Mouse (Mus musculus): ENCODE results near the gene Jtb.

Jtb gene

GRCm38 (mm10) chr3:90224331-90224730 is 7.1 kb upstream of the Jtb start:
- DNase-seq = no peak

DNA sequence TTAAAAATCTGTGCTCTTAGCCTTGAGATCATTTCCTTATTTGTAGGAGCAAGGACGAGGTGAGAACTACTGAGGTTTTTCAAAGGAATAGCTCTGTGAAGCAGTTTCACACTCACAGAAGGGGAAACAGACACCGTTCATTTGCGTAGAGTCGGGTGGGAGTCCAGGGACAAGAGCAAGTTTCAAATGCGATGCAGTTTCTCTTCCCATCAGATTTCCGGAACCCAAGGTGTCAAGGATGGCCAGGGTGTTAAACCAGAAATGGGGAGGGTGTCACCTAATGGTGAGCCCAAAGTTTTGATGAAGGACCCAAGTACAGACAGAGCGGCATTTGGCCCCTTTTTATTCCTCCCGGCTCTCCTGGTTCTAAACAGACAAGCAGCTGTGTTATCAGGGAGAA is 322 bp upstream of the Jtb start:
- no peak for DNase-seq

- no peak for DNase-seq
These were observed 9.9 kb downstream of the Jtb start for GRCm38 (mm10) chr3:90241251-90241650.

DNA sequence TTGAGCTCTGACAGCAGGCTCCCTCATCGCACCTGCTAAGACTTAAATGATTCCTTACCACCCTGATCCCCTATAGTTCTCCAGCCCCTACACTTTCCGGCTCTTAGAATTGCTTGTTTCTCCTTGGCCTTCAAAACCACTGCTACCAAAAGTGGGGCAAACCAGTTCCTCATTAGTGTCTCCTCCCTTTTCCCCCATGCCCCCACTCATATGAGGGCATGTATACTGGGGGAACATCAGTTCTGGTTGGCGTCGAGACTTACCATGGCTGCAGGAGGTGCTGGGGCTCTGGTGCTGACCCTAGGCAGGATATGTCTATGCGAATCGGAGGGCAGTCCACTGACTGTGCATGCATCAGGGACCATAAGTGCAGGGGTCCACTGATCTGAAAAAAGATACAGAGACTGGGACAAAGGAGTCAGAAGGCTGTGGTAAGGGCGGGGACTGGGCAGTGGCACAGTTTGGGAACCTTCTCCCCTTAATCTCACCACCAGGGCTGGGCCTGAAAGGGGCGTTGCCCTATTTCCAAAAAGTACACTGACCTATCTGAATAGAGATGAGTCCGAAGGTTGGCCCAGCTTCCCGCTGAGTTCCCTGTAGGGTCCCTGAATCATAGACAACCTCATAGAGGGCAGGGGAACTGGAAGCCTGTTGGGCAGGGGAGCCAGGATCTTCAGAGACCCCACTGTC is 10.4 kb downstream of the Jtb start:
- DNase-seq = no peak

GRCm38 (mm10) chr3:90242984-90243775 is 11.8 kb downstream of the Jtb start, which contains the start of gene Creb3l4:
Gene Creb3l4 (minus strand): TSS chr3:90243512.
- no peak for DNase-seq

GRCm38 (mm10) chr3:90245406-90245805 is 14.0 kb downstream of the Jtb start:
- no peak for DNase-seq

- DNase-seq = no peak
These were observed 16.2 kb downstream of the Jtb start for GRCm38 (mm10) chr3:90247630-90247959.

- DNase-seq = peak; percentile 93
These were observed 16.8 kb downstream of the Jtb start, which contains the start of gene Slc39a1 for GRCm38 (mm10) chr3:90247960-90248745. Gene Slc39a1 (plus strand): TSS chr3:90248172.

DNA sequence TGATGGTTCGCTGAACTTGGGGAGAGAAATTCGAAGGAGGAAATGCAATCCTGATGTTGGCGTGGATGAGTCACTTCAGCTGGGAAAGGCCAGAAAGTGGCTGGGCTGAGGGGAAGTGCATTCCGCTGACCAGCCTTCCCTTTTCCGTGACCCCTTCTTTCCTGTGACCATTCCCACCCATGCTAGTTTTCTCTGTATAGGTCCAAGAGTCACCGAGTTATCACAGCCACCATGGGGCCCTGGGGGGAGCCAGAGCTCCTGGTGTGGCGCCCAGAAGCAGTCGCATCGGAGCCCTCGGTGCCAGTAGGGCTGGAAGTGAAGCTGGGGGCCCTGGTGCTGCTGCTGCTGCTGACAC is 17.3 kb downstream of the Jtb start:
- peak; percentile 62 for DNase-seq

GRCm38 (mm10) chr3:90250791-90251190 is 19.4 kb downstream of the Jtb start:
- peak; percentile 29 for DNase-seq

DNA sequence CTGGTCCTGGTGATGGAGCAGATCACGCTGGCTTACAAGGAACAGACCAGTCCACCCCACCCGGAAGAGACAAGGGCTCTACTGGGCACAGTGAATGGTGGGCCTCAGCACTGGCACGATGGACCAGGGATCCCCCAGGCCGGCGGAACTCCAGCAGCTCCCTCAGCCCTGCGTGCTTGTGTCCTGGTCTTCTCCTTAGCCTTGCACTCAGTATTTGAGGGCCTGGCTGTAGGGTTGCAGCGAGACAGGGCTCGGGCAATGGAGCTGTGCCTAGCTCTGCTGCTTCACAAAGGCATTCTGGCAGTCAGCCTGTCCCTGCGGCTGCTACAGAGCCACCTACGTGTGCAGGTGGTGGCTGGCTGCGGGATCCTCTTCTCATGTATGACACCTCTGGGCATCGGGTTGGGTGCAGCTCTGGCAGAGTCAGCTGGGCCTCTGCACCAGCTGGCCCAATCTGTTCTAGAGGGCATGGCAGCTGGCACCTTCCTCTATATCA is 20.4 kb downstream of the Jtb start:
- peak; percentile 38 for DNase-seq

- peak; percentile 67 for DNase-seq
These were observed 21.3 kb downstream of the Jtb start for GRCm38 (mm10) chr3:90252659-90253058.

- DNase-seq = peak; percentile 57
These were observed 21.8 kb downstream of the Jtb start for GRCm38 (mm10) chr3:90253174-90253573.

- peak; percentile 99 for DNase-seq
These were observed 22.4 kb downstream of the Jtb start, which contains the start of gene Crtc2 for GRCm38 (mm10) chr3:90253653-90254418. Gene Crtc2 (plus strand): TSS chr3:90254163.

DNA sequence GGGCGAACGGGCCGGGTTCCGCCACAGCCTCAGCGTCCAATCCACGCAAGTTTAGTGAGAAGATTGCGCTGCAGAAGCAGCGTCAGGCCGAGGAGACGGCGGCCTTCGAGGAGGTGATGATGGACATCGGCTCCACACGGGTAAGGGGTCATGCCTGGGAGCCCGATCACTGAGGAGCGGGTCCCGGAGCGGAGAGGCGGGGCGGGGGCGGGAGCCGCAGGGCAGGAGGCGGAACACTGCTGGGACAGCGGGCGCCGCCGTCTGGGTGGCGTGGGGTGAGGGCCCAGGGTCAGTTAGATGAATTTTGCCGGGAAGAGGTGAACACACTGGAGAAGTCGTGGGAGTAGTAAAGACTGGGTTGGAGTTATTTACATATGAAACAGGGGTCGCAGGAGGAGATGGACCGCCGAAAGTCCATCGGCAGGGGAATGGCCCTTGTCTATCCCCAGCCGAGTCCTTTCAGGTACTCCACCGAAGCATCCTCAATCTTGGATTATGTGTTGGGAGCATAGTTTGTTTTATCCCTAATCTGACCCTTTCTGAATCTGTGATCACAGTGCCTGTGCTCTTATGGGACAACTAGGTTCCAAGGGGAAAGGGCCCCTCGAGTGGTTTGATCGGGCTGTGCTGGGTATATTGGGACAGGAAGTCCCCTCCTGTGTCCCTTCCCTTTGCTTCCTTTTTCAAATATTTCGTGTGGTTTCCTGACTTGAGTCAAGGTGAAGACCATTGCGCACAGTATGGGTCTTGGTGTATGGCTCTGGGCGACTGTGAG is 23.2 kb downstream of the Jtb start:
- DNase-seq = no peak

DNA sequence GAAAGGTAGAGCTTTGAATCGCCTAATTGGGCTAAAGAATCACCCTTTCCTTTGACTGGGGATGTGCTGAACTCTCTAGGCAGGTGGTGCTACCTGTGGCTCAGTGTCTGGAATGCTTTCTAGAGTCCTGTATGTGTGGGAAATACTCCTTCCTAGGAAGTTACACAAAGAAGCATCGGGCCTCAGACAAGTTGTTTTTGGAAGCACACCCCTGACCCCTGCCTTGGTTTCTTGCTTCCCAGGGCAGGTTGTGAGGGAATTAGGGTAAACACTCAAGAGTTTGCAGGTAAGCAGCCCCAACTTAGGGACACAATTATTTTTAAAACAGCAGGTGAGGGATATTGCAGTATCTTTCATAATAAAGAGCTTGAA is 23.8 kb downstream of the Jtb start:
- peak; percentile 50 for DNase-seq

- DNase-seq = peak; percentile 47
These were observed 24.5 kb downstream of the Jtb start for GRCm38 (mm10) chr3:90255784-90256353.

DNA sequence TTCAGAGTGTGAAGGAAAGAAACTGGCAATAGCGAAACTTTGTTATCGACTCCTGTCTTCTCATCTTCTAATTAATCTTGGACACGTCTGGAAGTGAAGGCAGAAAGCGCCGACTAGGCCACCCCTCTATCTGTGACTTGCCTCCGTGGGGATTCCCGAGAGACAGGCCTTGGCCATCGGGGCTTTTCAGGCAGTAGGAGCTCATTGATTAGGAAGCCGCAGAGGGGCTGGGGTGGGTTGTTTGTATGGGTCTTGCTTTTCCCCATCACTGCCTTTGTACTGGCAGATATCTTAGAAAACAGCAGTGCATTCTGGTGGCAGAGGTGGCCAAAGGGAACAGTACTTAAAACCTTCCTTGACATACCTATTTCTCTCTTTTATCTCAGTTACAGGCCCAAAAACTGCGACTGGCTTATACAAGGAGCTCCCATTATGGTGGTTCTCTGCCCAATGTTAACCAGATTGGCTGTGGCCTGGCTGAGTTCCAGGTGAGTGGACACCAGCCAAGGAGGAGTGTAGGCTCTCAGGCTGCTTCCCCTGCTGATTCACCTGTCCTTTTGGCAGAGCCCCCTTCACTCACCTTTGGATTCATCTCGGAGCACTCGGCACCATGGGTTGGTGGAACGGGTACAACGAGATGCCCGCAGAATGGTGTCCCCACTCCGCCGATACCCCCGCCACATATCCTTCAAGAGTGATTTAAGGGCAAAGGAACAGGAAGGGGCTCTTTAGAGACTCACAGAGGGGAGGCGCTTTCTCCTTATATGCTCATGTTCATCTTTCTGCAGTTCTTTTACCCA is 25.5 kb downstream of the Jtb start:
- peak; percentile 96 for DNase-seq

DNA sequence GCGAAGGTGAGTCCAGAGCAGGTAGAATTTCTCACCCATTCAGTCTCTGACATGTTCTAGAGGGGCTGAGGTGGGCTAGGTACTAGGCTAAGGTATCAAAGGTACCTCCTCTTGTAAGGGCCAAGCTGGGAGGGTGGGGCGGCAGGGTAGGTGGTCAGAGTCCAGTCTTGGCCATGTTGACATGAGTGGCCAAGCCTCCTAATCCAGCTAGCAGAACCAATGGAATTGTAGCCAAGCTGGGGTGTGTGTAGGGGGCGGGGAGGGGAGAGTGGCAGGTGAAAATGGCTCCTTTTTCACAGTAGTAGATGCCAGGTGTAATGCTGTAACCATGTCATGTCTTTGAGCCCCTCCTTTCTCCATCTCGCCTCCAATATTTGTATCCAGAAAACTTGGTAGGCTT is 27.1 kb downstream of the Jtb start:
- DNase-seq = peak; percentile 44

- DNase-seq = peak; percentile 40
These were observed 31.8 kb downstream of the Jtb start for GRCm38 (mm10) chr3:90263121-90263771.

Data from cerebellum, adult 9-11 months (tissue).